Mouse (Mus musculus): ENCODE data around the gene Mkrn2os. TPM values are rescaled to one million over a fixed set of nuclear protein-coding genes. Genes with fewer than 3 reads are reported as not detected.

The Mkrn2os gene
- polyA plus RNA-seq, 1 experiment from 2014 or later, result 0.86 TPM

DNA sequence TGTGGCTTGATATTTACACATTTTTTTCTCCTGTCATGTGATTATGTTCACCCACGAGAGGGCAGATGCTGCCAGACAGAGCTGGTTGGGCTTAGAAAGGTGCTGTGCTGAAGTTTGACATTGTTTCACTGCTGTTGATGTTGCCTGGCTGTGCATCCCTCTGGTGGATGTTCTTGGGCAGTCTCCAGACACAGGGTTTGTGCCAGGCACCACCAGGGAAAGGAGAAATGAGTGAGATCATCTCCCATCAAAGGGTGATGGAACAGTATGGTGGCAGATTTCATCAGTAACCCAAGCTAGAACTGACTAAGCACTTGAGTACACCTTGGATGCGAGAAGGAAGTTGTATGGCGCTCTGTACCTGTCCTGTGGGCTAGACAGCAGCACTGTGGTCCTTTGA lies 23.6 kb upstream of the Mkrn2os start:
- Histone ChIP-seq H3K4me2 (no peak overlapping the region), H3K27ac (ENCODE audit: low read depth) (no peak overlapping the region), H3K4me1 (ENCODE audit: insufficient read depth) (no peaks in the 10 kb centered on the region), H3K9ac (no peak overlapping the region), H3K4me3 (ENCODE audit: low read depth, low read length) (no peak overlapping the region), H3K27me3 (ENCODE audit: insufficient read depth, low read length) (no peaks in the 10 kb centered on the region), H3K9me3 (ENCODE audit: low read depth, low read length) (no peaks in the 10 kb centered on the region), H3K36me3 (ENCODE audit: insufficient read depth) (peaks cover 99% of the 10 kb centered on the region)
- TF ChIP-seq CTCF (IDR thresholded peaks at IDR 0.05; ENCODE audit: low read depth), result no peak
- WGBS, result 75% methylated on average over 3 of the region's 3 CpGs
- DNase-seq (no peak), ATAC-seq (ENCODE audit: insufficient read depth) (no peak)

DNA sequence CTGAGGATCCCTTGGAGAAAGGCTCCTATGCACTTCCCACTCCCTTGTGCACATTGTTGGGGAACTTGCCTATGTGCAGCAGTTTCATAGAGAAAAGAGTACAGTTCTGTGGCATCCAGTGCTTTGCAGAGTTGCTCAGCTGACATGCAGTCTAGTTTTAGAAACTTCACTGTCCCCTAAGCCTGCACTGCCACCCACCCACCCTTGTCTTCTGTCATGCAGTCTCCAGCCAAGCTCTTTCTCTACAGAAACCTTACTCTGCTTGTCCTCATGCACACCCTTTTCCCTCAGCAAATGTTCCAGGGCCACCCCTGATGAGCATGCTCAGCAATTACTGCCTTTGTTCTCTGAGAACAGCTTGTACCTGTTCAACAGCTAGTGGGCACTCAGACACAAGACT lies 21.4 kb upstream of the Mkrn2os start:
- no peak for ATAC-seq (ENCODE audit: insufficient read depth)
- Histone ChIP-seq H3K9ac (no peak overlapping the region), H3K27me3 (ENCODE audit: insufficient read depth, low read length) (no peaks in the 10 kb centered on the region), H3K27ac (ENCODE audit: low read depth) (no peak overlapping the region), H3K4me1 (ENCODE audit: insufficient read depth) (no peaks in the 10 kb centered on the region), H3K4me2 (no peak overlapping the region), H3K4me3 (ENCODE audit: low read depth, low read length) (no peak overlapping the region), H3K36me3 (ENCODE audit: insufficient read depth) (peaks cover 90% of the 10 kb centered on the region), H3K9me3 (ENCODE audit: low read depth, low read length) (no peaks in the 10 kb centered on the region)
- no peak for DNase-seq
- no peak for TF ChIP-seq CTCF (IDR thresholded peaks at IDR 0.05; ENCODE audit: low read depth)

DNA sequence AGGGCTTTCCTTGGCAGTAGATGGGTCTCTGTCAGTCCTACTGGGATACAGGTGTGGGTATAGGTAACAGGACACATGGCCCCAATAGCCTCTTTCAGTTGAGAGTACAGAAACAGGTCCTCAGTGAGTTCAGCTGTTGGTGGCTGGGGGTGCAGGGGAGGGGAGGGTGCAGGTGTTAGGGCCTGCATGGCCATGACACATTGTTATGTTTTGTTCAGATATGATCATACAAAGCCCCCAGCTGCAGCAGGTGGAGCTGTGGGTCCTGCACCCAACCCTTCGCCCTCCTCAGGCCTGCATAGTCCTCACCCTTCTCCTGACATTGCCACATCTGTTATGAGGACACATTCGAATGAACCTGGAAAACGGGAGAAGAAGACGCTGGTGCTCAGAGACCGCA lies 17.9 kb upstream of the Mkrn2os start:
- WGBS, result 90% methylated on average over 5 of the region's 5 CpGs
- no peak for ATAC-seq (ENCODE audit: insufficient read depth)
- no peaks in the 10 kb centered on the region for H3K9me3 ChIP-seq (ENCODE audit: low read depth, low read length)
- H3K4me2 ChIP-seq, result no peak overlapping the region
- H3K36me3 ChIP-seq (ENCODE audit: insufficient read depth), result peaks cover 63% of the 10 kb centered on the region
- H3K27me3 ChIP-seq (ENCODE audit: insufficient read depth, low read length), result no peaks in the 10 kb centered on the region
- no peak overlapping the region for H3K4me3 ChIP-seq (ENCODE audit: low read depth, low read length)
- H3K27ac ChIP-seq (ENCODE audit: low read depth), result no peak overlapping the region
- no peak overlapping the region for H3K9ac ChIP-seq
- TF ChIP-seq CTCF (IDR thresholded peaks at IDR 0.05; ENCODE audit: low read depth), result no peak
- no peaks in the 10 kb centered on the region for H3K4me1 ChIP-seq (ENCODE audit: insufficient read depth)
- DNase-seq, result no peak

DNA sequence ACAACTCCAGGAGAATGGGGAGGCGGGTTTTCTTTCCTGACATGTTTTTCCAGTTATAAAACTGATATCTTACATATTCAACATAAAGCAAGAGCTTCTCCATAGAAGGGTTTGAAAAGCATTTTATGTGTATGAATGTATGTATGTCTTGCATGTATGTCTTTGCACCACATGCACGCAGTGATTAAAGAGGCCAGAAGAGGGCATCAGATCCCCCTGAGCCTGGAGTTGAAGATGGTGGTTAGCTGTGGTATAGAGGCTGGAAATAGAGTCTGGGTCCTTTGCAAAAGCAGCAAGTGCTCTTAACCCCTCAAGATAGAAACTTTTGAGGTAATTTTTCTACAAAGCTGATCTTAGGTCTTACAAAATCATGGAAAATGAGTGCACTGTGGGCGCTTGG lies 16.7 kb upstream of the Mkrn2os start:
- peak; percentile 65 for DNase-seq
- 61% methylated on average over 3 of the region's 3 CpGs for WGBS

DNA sequence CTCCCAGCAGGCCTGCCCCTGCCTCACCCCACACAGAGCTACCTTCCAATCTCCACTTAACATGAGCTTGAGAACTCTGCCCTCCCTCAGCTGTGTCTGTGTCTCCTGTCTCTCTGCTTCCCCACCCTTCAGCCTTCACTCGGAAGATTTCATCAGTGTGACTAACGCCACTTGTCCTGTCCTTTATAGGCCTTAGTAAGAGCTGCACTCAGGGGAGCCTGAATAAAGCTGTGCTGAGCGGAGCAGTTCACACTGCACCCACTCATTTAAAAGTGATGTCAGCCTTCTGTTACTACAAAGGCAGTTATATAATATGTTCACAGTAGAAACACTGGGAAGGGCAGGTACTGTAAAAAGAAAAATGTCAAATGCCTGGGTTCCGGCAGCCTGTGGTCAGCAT lies 15.1 kb upstream of the Mkrn2os start:
- no peak for TF ChIP-seq CTCF (IDR thresholded peaks at IDR 0.05; ENCODE audit: low read depth)
- no peak overlapping the region for H3K4me2 ChIP-seq
- H3K9me3 ChIP-seq (ENCODE audit: low read depth, low read length), result no peaks in the 10 kb centered on the region
- H3K27me3 ChIP-seq (ENCODE audit: insufficient read depth, low read length), result no peaks in the 10 kb centered on the region
- WGBS, result 74% methylated on average over 4 of the region's 4 CpGs
- ATAC-seq (ENCODE audit: insufficient read depth) (no peak), DNase-seq (no peak)
- H3K4me3 ChIP-seq (ENCODE audit: low read depth, low read length), result no peak overlapping the region
- H3K27ac ChIP-seq (ENCODE audit: low read depth), result no peak overlapping the region
- no peak overlapping the region for H3K9ac ChIP-seq
- H3K4me1 ChIP-seq (ENCODE audit: insufficient read depth), result 0 out of 2 replicates have a peak, but pooled peaks cover 2% of the 10 kb centered on the region
- H3K36me3 ChIP-seq (ENCODE audit: insufficient read depth), result peaks cover 34% of the 10 kb centered on the region

More for the DNA sequence above, 16.7 kb upstream of the Mkrn2os start:
- Histone ChIP-seq H3K4me2 (no peak overlapping the region), H3K27me3 (ENCODE audit: insufficient read depth, low read length) (no peaks in the 10 kb centered on the region), H3K27ac (ENCODE audit: low read depth) (no peak overlapping the region), H3K4me3 (ENCODE audit: low read depth, low read length) (no peak overlapping the region), H3K36me3 (ENCODE audit: insufficient read depth) (peaks cover 51% of the 10 kb centered on the region), H3K4me1 (ENCODE audit: insufficient read depth) (no peaks in the 10 kb centered on the region), H3K9me3 (ENCODE audit: low read depth, low read length) (no peaks in the 10 kb centered on the region), H3K9ac (no peak overlapping the region)
- TF ChIP-seq CTCF (IDR thresholded peaks at IDR 0.05; ENCODE audit: low read depth), result peak; percentile 58
- ATAC-seq (ENCODE audit: insufficient read depth), result no peak

DNA sequence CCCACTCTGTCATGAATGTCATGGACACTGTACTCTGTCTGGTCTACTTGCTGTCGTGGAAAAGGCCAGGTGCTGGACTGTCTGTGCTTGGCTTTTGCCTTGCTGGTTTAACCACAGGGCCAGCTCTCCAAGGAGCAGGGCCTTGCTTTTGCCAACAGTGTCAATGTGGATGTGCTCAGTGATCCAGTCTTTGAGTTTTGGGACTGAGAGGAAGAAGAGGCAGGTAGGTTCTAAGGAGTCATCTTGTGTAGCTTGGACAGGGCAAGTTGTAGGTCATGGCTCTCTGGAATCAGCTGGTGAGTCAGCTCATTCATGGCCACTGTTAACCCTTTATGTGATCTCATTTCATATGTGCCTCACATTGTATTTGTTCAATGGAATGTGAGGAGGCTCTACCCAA lies 14.1 kb upstream of the Mkrn2os start:
- no peak overlapping the region for H3K9ac ChIP-seq
- no peak overlapping the region for H3K27ac ChIP-seq (ENCODE audit: low read depth)
- no peaks in the 10 kb centered on the region for H3K27me3 ChIP-seq (ENCODE audit: insufficient read depth, low read length)
- H3K4me1 ChIP-seq (ENCODE audit: insufficient read depth), result 0 out of 2 replicates have a peak, but pooled peaks cover 2% of the 10 kb centered on the region
- peaks cover 24% of the 10 kb centered on the region; the same call in 1 of the 2 replicates for H3K36me3 ChIP-seq (ENCODE audit: insufficient read depth)
- ATAC-seq (ENCODE audit: insufficient read depth) (no peak), DNase-seq (no peak)
- 58% methylated on average over 1 of the region's 1 CpGs for WGBS
- H3K9me3 ChIP-seq (ENCODE audit: low read depth, low read length), result no peaks in the 10 kb centered on the region
- no peak for TF ChIP-seq CTCF (IDR thresholded peaks at IDR 0.05; ENCODE audit: low read depth)
- H3K4me3 ChIP-seq (ENCODE audit: low read depth, low read length), result no peak overlapping the region
- H3K4me2 ChIP-seq, result no peak overlapping the region

DNA sequence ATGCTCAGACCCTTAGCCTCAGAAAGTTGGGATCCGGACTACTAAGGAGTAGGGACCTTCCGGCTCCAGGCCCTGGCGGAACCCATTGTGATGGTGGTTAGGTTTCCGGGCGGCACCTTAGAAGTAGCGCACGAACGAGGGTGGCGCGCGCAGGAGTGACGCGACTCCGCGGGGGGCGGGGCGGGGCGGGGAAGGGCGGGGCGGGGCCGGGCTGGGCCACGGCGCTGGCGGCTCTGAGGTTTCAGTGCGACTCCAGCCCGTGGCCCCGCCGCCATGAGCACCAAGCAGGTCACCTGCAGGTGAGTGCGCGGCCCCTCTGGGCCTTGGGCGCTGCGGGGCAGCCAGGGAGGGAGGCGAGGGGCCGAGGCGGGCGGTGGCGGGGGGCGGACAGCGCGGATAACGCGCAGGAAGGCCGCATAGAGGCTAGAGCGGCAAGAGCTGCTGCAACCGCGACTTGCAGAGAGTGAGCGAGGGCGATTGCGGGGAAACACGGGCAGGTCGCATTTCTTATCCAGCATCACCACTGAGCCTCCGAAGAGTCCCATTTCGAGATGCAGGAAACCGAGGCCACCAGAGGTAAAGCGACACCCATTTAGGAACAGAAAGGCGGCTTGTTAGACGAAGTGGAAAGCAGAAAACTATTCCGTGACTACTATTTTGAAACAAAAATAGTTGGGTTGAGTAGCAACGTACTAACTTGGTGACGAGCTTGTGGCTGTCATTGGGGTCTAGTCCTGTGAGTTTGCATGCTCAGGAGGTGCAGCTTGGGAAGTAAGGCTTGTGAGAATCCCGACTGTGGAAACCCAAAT lies 9.5 kb upstream of the Mkrn2os start, which contains the start of gene Mkrn2:
Gene Mkrn2 (plus strand): TSS at position 188 of the 809 bp plus-strand sequence.
- under 1% methylated on average over 61 of the region's 61 CpGs for WGBS
- Histone ChIP-seq H3K27ac (ENCODE audit: low read depth) (peak within 1 kb of the TSS; percentile 69), H3K4me2 (peak within 1 kb of the TSS; percentile 82), H3K27me3 (ENCODE audit: insufficient read depth, low read length) (no peaks in the 10 kb centered on the region), H3K36me3 (ENCODE audit: insufficient read depth) (0 out of 2 replicates have a peak, but pooled peaks cover 6% of the 10 kb centered on the region), H3K4me3 (ENCODE audit: low read depth, low read length) (peak within 1 kb of the TSS; percentile 78), H3K4me1 (ENCODE audit: insufficient read depth) (0 out of 2 replicates have a peak, but pooled peaks cover 2% of the 10 kb centered on the region), H3K9me3 (ENCODE audit: low read depth, low read length) (no peaks in the 10 kb centered on the region), H3K9ac (peak within 1 kb of the TSS; percentile 85)
- DNase-seq (peak; percentile 93), ATAC-seq (ENCODE audit: insufficient read depth) (peak; percentile 95)
- no peak for TF ChIP-seq CTCF (IDR thresholded peaks at IDR 0.05; ENCODE audit: low read depth)
